Mouse (Mus musculus): ENCODE data around the gene Plxnb2. TPM values are rescaled to one million over a fixed set of nuclear protein-coding genes. Genes with fewer than 3 reads are reported as not detected.

Gene Plxnb2
- polyA plus RNA-seq, 1 experiment from 2014 or later = 84.6 TPM

GRCm38 (mm10) chr15:89209886-89210761 lies 29.5 kb upstream of the Plxnb2 start:
- Histone ChIP-seq H3K27ac (ENCODE audit: low read depth, low read length) (peak overlapping the region; percentile 36), H3K36me3 (ENCODE audit: control insufficient read depth, insufficient read depth, low read length) (no peaks in the 10 kb centered on the region), H3K4me2 (peak overlapping the region; percentile 65), H3K4me1 (ENCODE audit: control insufficient read depth, insufficient read depth, low read length) (peaks cover 11% of the 10 kb centered on the region; the same call in 1 of the 2 replicates), H3K9me3 (replicated peaks; ENCODE audit: control insufficient read depth, low read length) (no peaks in the 10 kb centered on the region), H3K9ac (ENCODE audit: low read depth, low read length) (peak overlapping the region; percentile 66; the same call in 1 of the 2 replicates), H3K27me3 (ENCODE audit: control insufficient read depth, insufficient read depth, low read length) (no peaks in the 10 kb centered on the region), H3K4me3 (ENCODE audit: low read depth, low read length) (peak overlapping the region; percentile 41)
- ATAC-seq (replicated peaks; ENCODE audit: insufficient number of reproducible peaks, low FRiP score, low TSS enrichment) = no peak
- 20% methylated on average over 22 of the region's 22 CpGs for WGBS (ENCODE audit: insufficient replicate concordance)

GRCm38 (mm10) chr15:89207457-89207856 lies 26.9 kb upstream of the Plxnb2 start:
- no peaks in the 10 kb centered on the region for H3K27me3 ChIP-seq (ENCODE audit: control insufficient read depth, insufficient read depth, low read length)
- H3K4me3 ChIP-seq (ENCODE audit: low read depth, low read length) = no peak overlapping the region
- no peak overlapping the region for H3K27ac ChIP-seq (ENCODE audit: low read depth, low read length)
- H3K9ac ChIP-seq (ENCODE audit: low read depth, low read length) = no peak overlapping the region
- peaks cover 3% of the 10 kb centered on the region for H3K9me3 ChIP-seq (replicated peaks; ENCODE audit: control insufficient read depth, low read length)
- H3K36me3 ChIP-seq (ENCODE audit: control insufficient read depth, insufficient read depth, low read length) = peaks cover 2% of the 10 kb centered on the region; the same call in 1 of the 2 replicates
- WGBS (ENCODE audit: insufficient replicate concordance) = 86% methylated on average over 4 of the region's 4 CpGs
- no peak for ATAC-seq (replicated peaks; ENCODE audit: insufficient number of reproducible peaks, low FRiP score, low TSS enrichment)
- H3K4me2 ChIP-seq = no peak overlapping the region
- peaks cover 6% of the 10 kb centered on the region; the same call in 1 of the 2 replicates for H3K4me1 ChIP-seq (ENCODE audit: control insufficient read depth, insufficient read depth, low read length)

- Histone ChIP-seq H3K4me1 (ENCODE audit: control insufficient read depth, insufficient read depth, low read length) (peaks cover 12% of the 10 kb centered on the region), H3K4me3 (ENCODE audit: low read depth, low read length) (peak overlapping the region; percentile 68), H3K27me3 (ENCODE audit: control insufficient read depth, insufficient read depth, low read length) (no peaks in the 10 kb centered on the region), H3K4me2 (peak overlapping the region; percentile 79), H3K9ac (ENCODE audit: low read depth, low read length) (peak overlapping the region; percentile 88), H3K27ac (ENCODE audit: low read depth, low read length) (no peak overlapping the region), H3K9me3 (replicated peaks; ENCODE audit: control insufficient read depth, low read length) (no peaks in the 10 kb centered on the region), H3K36me3 (ENCODE audit: control insufficient read depth, insufficient read depth, low read length) (no peaks in the 10 kb centered on the region)
- ATAC-seq (replicated peaks; ENCODE audit: insufficient number of reproducible peaks, low FRiP score, low TSS enrichment) = no peak
- 73% methylated on average over 15 of the region's 15 CpGs for WGBS (ENCODE audit: insufficient replicate concordance)
Measured at GRCm38 (mm10) chr15:89197056-89197455, 16.5 kb upstream of the Plxnb2 start.

DNA sequence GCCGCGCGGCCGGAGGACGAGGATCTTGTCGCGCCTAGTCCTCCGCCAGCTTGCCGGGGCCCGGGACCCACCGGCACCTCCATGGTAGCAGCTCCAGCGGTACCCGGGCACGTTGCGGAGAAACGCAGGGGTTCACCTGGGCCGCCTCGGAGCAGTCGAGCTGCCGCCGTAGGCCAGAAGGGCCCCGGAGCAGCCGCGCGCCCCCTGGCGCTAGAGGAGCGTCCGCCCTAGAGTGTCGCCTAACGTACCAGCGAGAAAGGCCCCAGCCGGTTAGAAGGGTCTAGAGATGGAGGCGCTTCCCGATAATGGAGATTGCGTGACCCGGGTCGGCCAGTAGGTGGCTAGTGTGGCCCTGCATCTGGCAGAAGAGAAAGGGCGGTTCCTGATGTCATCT lies 15.7 kb upstream of the Plxnb2 start, which contains the start of gene Dennd6b:
Gene Dennd6b (minus strand): TSS at position 184 of the 394 bp plus-strand sequence.
- Histone ChIP-seq H3K9me3 (replicated peaks; ENCODE audit: control insufficient read depth, low read length) (no peaks in the 10 kb centered on the region), H3K4me1 (ENCODE audit: control insufficient read depth, insufficient read depth, low read length) (peaks cover 12% of the 10 kb centered on the region), H3K4me2 (peak within 1 kb of the TSS; percentile 79), H3K36me3 (ENCODE audit: control insufficient read depth, insufficient read depth, low read length) (no peaks in the 10 kb centered on the region), H3K4me3 (ENCODE audit: low read depth, low read length) (peak within 1 kb of the TSS; percentile 68), H3K9ac (ENCODE audit: low read depth, low read length) (peak within 1 kb of the TSS; percentile 88), H3K27me3 (ENCODE audit: control insufficient read depth, insufficient read depth, low read length) (no peaks in the 10 kb centered on the region), H3K27ac (ENCODE audit: low read depth, low read length) (peak within 1 kb of the TSS; percentile 91)
- peak; percentile 98 for ATAC-seq (replicated peaks; ENCODE audit: insufficient number of reproducible peaks, low FRiP score, low TSS enrichment)
- under 1% methylated on average over 38 of the region's 38 CpGs for WGBS (ENCODE audit: insufficient replicate concordance)

- no peaks in the 10 kb centered on the region for H3K36me3 ChIP-seq (ENCODE audit: control insufficient read depth, insufficient read depth, low read length)
- no peaks in the 10 kb centered on the region for H3K27me3 ChIP-seq (ENCODE audit: control insufficient read depth, insufficient read depth, low read length)
- peaks cover 12% of the 10 kb centered on the region for H3K4me1 ChIP-seq (ENCODE audit: control insufficient read depth, insufficient read depth, low read length)
- peak overlapping the region; percentile 88 for H3K9ac ChIP-seq (ENCODE audit: low read depth, low read length)
- H3K4me3 ChIP-seq (ENCODE audit: low read depth, low read length) = peak overlapping the region; percentile 68
- peak overlapping the region; percentile 91 for H3K27ac ChIP-seq (ENCODE audit: low read depth, low read length)
- H3K4me2 ChIP-seq = peak overlapping the region; percentile 79
- no peaks in the 10 kb centered on the region for H3K9me3 ChIP-seq (replicated peaks; ENCODE audit: control insufficient read depth, low read length)
- under 1% methylated on average over 25 of the region's 25 CpGs for WGBS (ENCODE audit: insufficient replicate concordance)
- ATAC-seq (replicated peaks; ENCODE audit: insufficient number of reproducible peaks, low FRiP score, low TSS enrichment) = peak; percentile 95
Measured at GRCm38 (mm10) chr15:89195690-89196312, 15.2 kb upstream of the Plxnb2 start.

GRCm38 (mm10) chr15:89195261-89195681 lies 14.7 kb upstream of the Plxnb2 start:
- Histone ChIP-seq H3K27ac (ENCODE audit: low read depth, low read length) (peak overlapping the region; percentile 91), H3K27me3 (ENCODE audit: control insufficient read depth, insufficient read depth, low read length) (no peaks in the 10 kb centered on the region), H3K4me1 (ENCODE audit: control insufficient read depth, insufficient read depth, low read length) (peaks cover 12% of the 10 kb centered on the region), H3K4me3 (ENCODE audit: low read depth, low read length) (peak overlapping the region; percentile 68), H3K4me2 (peak overlapping the region; percentile 79), H3K36me3 (ENCODE audit: control insufficient read depth, insufficient read depth, low read length) (no peaks in the 10 kb centered on the region), H3K9ac (ENCODE audit: low read depth, low read length) (peak overlapping the region; percentile 88), H3K9me3 (replicated peaks; ENCODE audit: control insufficient read depth, low read length) (no peaks in the 10 kb centered on the region)
- no peak for ATAC-seq (replicated peaks; ENCODE audit: insufficient number of reproducible peaks, low FRiP score, low TSS enrichment)
- 29% methylated on average over 6 of the region's 6 CpGs for WGBS (ENCODE audit: insufficient replicate concordance)

DNA sequence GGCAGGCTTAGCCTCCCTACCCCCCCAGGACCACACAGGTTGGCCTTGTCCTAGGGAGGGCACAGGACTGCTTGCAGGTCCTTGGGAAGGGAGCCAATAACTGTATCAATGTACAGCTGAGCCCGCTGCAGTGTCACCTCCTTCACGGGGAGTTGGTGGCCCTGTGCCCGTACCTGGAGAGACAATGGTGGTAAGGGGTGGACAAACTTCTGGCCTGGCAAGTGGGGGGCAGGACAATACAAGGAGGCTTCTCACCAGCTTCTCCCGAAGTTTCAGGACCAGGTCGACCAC lies 4.3 kb upstream of the Plxnb2 start:
- Histone ChIP-seq H3K27me3 (ENCODE audit: control insufficient read depth, insufficient read depth, low read length) (no peaks in the 10 kb centered on the region), H3K27ac (ENCODE audit: low read depth, low read length) (no peak overlapping the region), H3K4me1 (ENCODE audit: control insufficient read depth, insufficient read depth, low read length) (peaks cover 15% of the 10 kb centered on the region), H3K36me3 (ENCODE audit: control insufficient read depth, insufficient read depth, low read length) (0 out of 2 replicates have a peak, but pooled peaks cover 4% of the 10 kb centered on the region), H3K9ac (ENCODE audit: low read depth, low read length) (no peak overlapping the region), H3K9me3 (replicated peaks; ENCODE audit: control insufficient read depth, low read length) (no peaks in the 10 kb centered on the region), H3K4me3 (ENCODE audit: low read depth, low read length) (no peak overlapping the region), H3K4me2 (no peak overlapping the region)
- 86% methylated on average over 5 of the region's 5 CpGs for WGBS (ENCODE audit: insufficient replicate concordance)
- no peak for ATAC-seq (replicated peaks; ENCODE audit: insufficient number of reproducible peaks, low FRiP score, low TSS enrichment)

- 66% methylated on average over 5 of the region's 5 CpGs for WGBS (ENCODE audit: insufficient replicate concordance)
- H3K27ac ChIP-seq (ENCODE audit: low read depth, low read length) = no peak overlapping the region
- H3K4me1 ChIP-seq (ENCODE audit: control insufficient read depth, insufficient read depth, low read length) = peaks cover 20% of the 10 kb centered on the region
- H3K36me3 ChIP-seq (ENCODE audit: control insufficient read depth, insufficient read depth, low read length) = 0 out of 2 replicates have a peak, but pooled peaks cover 4% of the 10 kb centered on the region
- ATAC-seq (replicated peaks; ENCODE audit: insufficient number of reproducible peaks, low FRiP score, low TSS enrichment) = no peak
- H3K9ac ChIP-seq (ENCODE audit: low read depth, low read length) = no peak overlapping the region
- no peak overlapping the region for H3K4me2 ChIP-seq
- H3K9me3 ChIP-seq (replicated peaks; ENCODE audit: control insufficient read depth, low read length) = no peaks in the 10 kb centered on the region
- no peak overlapping the region for H3K4me3 ChIP-seq (ENCODE audit: low read depth, low read length)
- no peaks in the 10 kb centered on the region for H3K27me3 ChIP-seq (ENCODE audit: control insufficient read depth, insufficient read depth, low read length)
Measured at GRCm38 (mm10) chr15:89184141-89184936, 3.8 kb upstream of the Plxnb2 start.

Measured in heart, embryonic 11.5 days (tissue).